Mouse (Mus musculus) limb, embryonic 10.5 days (tissue): ENCODE results near the gene Cd2bp2. TPM values are rescaled to one million over a fixed set of nuclear protein-coding genes. Genes with fewer than 3 reads are reported as not detected.
A peak's percentile ranks its signal among the peaks of the same experiment; 100 is the strongest.

Source experiments
- DNase-seq: peaks from one replicate; pipeline ENCODE4 v3.0.0-alpha.2; 2017; ENCODE audit warnings: low spot score
- H3K27ac ChIP-seq: fragments of 300-500 bp; sonication (generic); 2 replicates; pipeline ENCODE4 v1.5.1; 2016; ENCODE audit warnings: mild to moderate bottlenecking
- H3K27me3 ChIP-seq: fragments of 300-500 bp; sonication (generic); 2 replicates; pipeline ENCODE4 v1.6.1; 2016; ENCODE audit warnings: low read depth, mild to moderate bottlenecking; ENCODE audit not compliant: poor library complexity, severe bottlenecking
- H3K36me3 ChIP-seq: fragments of 300-500 bp; sonication (generic); 2 replicates; pipeline ENCODE4 v1.6.1; 2016; ENCODE audit warnings: mild to moderate bottlenecking, moderate library complexity
- H3K4me1 ChIP-seq: fragments of 300-500 bp; sonication (generic); 2 replicates; pipeline ENCODE4 v1.6.1; 2016
- H3K4me3 ChIP-seq: fragments of 300-500 bp; sonication (generic); 2 replicates; pipeline ENCODE4 v1.5.1; 2016; ENCODE audit warnings: mild to moderate bottlenecking, moderate library complexity
- H3K9me3 ChIP-seq: fragments of 300-500 bp; sonication (generic); replicated peaks from 2 replicates; pipeline ENCODE4 v1.6.1; 2016; ENCODE audit warnings: mild to moderate bottlenecking
- WGBS: fragments of 180-500 bp; shearing (Covaris S2); methylation state at CpG from one replicate; pipeline ENCODE4 v1.1.7; 2016; 5-methylcytosine and 5-hydroxymethylcytosine counted together
- polyA plus RNA-seq: library from polyadenylated mRNA; unstranded; fragments of >200 nt; fragmentation: Nextera tagmentation; extraction: Ambion mirVana; gene quantifications from 2 replicates; pipeline ENCODE4 v1.2.1, GENCODE M21; 2016

The Cd2bp2 gene
- polyA plus RNA-seq, 1 experiment from 2014 or later = 94.0 TPM

DNA sequence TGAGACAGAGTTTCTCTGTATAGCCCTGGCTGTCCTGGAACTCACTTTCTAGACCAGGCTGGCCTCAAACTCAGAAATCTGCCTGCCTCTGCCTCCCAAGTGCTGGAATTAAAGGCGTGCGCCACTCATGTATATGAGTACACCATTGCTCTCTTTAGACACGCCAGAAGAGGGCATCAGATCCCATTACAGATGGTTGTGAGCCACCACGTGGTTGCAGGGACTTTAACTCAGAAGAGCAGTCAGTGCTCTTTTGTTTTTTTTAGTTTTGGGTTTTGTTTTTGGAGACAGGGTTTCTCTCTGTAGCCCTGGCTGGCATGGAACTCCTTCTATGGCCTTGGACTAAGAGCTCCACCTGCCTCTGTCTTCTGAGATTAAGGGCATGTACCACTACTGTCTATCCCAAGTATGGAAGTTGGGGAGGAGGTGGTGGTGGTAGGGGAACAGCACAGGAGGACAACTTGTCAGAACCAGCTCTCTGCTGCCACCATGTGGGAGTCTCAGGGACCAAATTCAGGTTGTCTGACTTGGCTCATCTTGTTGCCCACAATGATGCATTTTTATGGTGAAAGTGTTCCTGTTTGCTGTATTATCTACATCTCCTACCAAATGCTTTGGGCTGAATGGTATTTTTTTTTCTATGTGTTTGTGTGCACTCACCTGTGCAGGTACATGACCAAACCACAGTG lies 32.9 kb upstream of the Cd2bp2 start:
- H3K4me3 ChIP-seq = no peak overlapping the region
- H3K4me1 ChIP-seq = peaks cover 22% of the 10 kb centered on the region
- H3K36me3 ChIP-seq = peaks cover 37% of the 10 kb centered on the region
- peak; percentile 59 for DNase-seq
- no peak overlapping the region for H3K27ac ChIP-seq
- H3K27me3 ChIP-seq = no peaks in the 10 kb centered on the region
- 65% methylated on average over 4 of the region's 4 CpGs for WGBS
- no peaks in the 10 kb centered on the region for H3K9me3 ChIP-seq

DNA sequence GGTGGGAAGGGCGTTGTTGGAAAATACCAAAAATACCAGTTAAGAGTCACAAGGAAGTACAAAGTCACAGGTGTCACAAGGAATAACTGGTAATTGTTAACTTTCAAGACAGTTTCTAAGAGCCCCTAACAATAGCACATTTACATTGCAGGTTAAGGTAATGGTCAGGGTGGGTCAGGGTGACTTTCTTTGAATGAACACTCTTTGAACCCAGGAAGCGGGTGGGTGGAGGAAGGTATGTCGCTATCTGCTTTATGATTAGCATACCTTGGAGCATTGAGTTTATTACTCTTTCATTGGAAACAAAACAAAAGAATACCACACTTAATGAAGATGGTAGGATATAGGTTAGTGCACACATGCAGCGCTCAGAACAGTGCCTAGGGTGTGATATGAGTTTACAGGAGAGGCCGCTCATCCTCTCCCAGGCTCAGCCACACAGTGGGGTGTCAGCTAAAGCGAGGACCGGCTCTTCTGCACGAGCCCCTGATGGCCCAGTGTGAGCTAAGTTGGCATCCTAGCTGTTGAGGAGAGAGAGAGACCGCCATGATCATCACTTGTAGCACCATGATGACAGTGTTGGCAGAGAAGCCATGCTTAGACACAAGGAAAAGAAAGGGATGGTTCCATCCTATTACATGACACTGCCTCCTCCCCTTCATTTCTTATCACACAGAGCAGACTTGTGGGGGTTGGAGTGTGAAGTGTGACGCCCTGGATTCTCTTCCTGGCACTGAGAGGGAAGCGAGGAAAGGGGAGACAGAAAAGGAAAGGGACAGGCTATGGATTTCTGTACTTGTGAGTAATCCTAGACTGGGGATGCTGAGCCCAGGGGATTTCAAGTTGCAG lies 29.5 kb upstream of the Cd2bp2 start:
- 83% methylated on average over 11 of the region's 11 CpGs for WGBS
- Histone ChIP-seq H3K27ac (no peak overlapping the region), H3K4me3 (no peak overlapping the region), H3K9me3 (no peaks in the 10 kb centered on the region), H3K4me1 (peaks cover 5% of the 10 kb centered on the region; the same call in 1 of the 2 replicates), H3K36me3 (peaks cover 41% of the 10 kb centered on the region), H3K27me3 (no peaks in the 10 kb centered on the region)
- DNase-seq = no peak

DNA sequence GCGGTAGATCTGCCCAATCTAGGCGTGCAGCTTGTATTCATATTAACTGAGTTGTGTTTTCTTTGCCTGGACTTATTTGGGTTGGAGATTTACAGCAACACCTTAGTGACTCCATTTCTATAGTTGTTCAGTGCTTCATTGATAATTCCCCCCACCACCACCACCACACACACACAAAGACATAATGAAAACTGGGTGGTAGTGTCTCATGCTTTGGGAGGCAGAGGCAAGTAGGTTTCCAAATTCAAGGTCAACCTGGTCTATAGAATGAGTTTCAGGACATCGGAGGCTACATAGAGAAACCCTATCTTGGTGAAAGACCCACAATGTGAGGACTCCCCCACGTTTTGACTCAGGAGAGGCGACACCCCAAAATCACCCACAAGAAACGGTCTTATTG lies 28.8 kb upstream of the Cd2bp2 start:
- Histone ChIP-seq H3K9me3 (no peaks in the 10 kb centered on the region), H3K4me1 (no peaks in the 10 kb centered on the region), H3K36me3 (peaks cover 34% of the 10 kb centered on the region), H3K4me3 (no peak overlapping the region), H3K27me3 (no peaks in the 10 kb centered on the region), H3K27ac (no peak overlapping the region)
- no peak for DNase-seq
- WGBS = 92% methylated on average over 6 of the region's 6 CpGs

DNA sequence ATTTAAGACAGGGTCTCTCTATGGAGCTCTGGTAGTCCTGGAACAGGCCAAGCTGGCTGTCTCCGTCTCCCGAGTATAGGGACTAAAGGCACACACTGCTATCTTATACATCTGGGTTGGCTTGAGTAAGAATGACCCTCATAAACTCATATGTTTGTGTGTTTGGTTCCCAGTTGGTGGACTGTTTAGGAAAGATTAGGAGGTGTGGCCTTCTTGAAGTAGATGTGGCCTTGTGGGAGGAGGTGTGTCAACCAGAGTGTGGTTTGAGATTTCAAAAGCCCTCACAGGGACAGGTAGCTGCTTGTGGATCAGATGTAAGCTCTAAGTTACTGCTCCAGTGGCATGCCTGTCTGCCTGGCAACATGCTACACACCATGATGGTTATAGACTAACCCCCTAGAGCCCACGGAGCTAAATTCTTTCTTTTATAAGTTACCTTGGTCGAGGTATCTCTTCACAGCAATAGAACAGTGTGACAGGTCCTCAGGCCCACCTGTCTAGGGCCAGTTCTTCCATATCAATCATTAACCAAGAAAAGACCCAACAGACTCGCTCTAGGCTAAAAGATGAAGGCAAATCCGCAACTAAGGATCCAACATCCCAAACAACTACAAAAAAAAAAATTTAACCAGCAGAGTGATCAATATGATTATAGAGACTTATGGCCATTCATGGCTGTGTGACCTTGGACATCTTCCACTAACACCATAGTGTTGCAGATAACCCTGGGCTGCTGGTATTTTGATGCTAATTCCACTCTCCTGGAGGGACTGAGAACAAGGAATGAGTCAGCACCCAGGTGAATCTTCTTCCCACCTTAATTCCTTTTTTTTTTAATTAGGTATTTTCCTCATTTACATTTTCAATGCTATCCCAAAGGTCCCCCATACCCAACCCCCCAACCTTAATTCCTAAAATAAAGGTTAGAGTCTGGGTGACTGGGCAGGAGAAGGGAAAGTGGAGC lies 27.9 kb upstream of the Cd2bp2 start:
- Histone ChIP-seq H3K9me3 (no peaks in the 10 kb centered on the region), H3K36me3 (peaks cover 26% of the 10 kb centered on the region), H3K27me3 (no peaks in the 10 kb centered on the region), H3K4me3 (no peak overlapping the region), H3K4me1 (no peaks in the 10 kb centered on the region), H3K27ac (no peak overlapping the region)
- no peak for DNase-seq
- 78% methylated on average over 6 of the region's 6 CpGs for WGBS

DNA sequence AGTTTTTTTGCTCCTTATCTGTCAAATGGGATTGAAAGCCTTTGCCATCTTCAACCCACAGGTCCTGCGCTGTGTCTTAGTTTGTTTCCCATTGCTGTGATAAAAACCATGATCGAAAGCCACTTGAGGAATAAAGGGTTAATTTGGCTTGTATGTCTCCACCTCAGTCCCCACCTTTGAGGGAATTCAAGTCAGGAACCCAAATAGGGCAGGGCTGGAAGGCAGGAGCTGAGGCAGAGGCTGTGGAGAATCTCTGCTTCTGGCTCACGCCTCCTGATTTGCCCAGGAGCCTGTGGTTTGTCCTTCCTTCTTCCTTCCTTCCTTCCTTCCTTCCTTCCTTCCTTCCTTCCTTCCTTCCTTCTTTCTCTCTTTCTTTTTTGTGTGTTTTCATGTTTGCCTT lies 27.3 kb upstream of the Cd2bp2 start:
- no peak for DNase-seq
- H3K36me3 ChIP-seq = peaks cover 23% of the 10 kb centered on the region
- H3K4me1 ChIP-seq = peaks cover 4% of the 10 kb centered on the region
- H3K27me3 ChIP-seq = no peaks in the 10 kb centered on the region
- WGBS = 95% methylated on average over 3 of the region's 3 CpGs
- H3K9me3 ChIP-seq = no peaks in the 10 kb centered on the region
- no peak overlapping the region for H3K27ac ChIP-seq
- H3K4me3 ChIP-seq = no peak overlapping the region

DNA sequence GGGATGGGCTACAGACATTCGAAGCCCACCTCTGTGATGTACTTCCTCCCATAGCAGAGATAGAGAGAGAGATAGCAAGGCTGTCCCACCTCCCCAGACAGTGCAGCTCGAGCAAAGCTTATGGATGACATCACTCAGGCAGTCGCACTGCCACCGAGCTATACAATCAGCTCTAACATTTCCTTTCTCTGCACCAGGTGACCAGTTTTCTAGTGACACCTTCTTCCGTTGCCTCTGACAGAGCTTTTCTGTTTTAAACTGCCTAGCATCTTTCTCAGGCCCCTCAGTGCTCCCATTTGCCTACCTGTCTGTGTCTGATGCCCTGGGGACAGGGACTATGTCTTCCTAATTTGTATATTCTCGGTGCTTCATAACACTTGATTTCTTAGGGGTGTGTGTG lies 24.6 kb upstream of the Cd2bp2 start:
- 90% methylated on average over 6 of the region's 6 CpGs for WGBS
- H3K4me1 ChIP-seq = peaks cover 14% of the 10 kb centered on the region
- H3K9me3 ChIP-seq = no peaks in the 10 kb centered on the region
- H3K4me3 ChIP-seq = no peak overlapping the region
- no peak for DNase-seq
- H3K36me3 ChIP-seq = peaks cover 19% of the 10 kb centered on the region
- no peak overlapping the region for H3K27ac ChIP-seq
- H3K27me3 ChIP-seq = no peaks in the 10 kb centered on the region

DNA sequence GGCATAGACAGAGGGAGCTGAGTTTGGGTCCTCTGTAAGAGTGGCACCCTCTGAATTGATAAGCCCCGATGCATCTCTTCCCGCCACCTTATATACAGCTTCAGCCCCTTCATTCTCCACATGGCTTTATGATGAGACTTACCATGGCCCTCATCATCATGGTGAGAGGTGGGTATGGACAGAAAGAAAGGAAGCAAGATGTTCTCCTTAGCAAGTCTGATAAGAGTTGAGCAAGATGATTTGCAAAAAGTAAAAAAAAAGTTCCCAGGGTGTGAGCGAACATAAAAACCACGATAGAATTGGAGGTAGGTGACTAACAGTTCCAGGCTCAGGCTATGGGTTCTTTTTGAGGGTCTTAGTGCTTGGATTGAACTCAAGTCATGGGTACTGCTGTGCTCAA lies 22.8 kb upstream of the Cd2bp2 start:
- no peak overlapping the region for H3K4me3 ChIP-seq
- peaks cover 31% of the 10 kb centered on the region for H3K4me1 ChIP-seq
- no peak for DNase-seq
- peaks cover 13% of the 10 kb centered on the region for H3K27me3 ChIP-seq
- no peak overlapping the region for H3K27ac ChIP-seq
- 93% methylated on average over 4 of the region's 4 CpGs for WGBS
- H3K36me3 ChIP-seq = peaks cover 17% of the 10 kb centered on the region
- no peaks in the 10 kb centered on the region for H3K9me3 ChIP-seq

DNA sequence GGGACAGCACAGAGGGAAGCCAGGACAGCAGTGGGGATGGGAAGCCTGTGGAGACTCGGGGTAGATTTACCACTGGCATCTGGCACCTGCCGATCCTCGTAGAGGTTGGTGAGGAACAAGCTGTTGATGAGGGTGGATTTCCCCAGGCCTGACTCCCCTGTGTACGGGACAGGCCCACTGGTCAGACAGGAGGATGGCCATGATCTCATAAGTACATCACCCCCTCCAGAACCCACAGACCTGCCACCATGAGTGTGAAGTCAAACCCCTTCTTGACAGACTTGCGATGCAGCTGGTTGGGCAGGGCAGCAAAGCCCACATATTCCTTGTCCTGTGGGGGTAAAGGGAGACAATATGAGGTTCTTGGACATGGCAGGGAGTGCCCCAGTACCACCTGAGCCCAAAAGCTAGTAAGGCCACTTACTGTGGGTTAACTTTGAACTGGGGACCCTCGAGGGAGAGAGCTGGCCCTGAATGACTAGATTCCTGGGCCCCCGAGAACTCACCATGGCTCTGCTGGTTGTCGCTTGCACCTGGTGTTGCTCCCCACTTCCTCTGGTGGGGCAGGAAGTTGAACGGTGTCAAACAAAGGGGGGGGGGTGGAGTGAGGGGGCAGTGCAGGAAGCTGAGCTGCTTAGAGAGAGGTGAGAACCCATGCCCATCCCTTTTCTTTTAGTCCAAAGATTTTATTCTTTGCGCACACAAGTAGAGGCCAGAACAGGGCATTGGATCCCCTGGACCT lies 22.2 kb upstream of the Cd2bp2 start:
- no peak overlapping the region for H3K4me3 ChIP-seq
- WGBS = 80% methylated on average over 10 of the region's 10 CpGs
- H3K9me3 ChIP-seq = no peaks in the 10 kb centered on the region
- H3K27me3 ChIP-seq = peaks cover 18% of the 10 kb centered on the region
- DNase-seq = no peak
- H3K27ac ChIP-seq = peak overlapping the region; percentile 25; the same call in 1 of the 2 replicates
- peaks cover 11% of the 10 kb centered on the region for H3K36me3 ChIP-seq
- peaks cover 31% of the 10 kb centered on the region for H3K4me1 ChIP-seq

DNA sequence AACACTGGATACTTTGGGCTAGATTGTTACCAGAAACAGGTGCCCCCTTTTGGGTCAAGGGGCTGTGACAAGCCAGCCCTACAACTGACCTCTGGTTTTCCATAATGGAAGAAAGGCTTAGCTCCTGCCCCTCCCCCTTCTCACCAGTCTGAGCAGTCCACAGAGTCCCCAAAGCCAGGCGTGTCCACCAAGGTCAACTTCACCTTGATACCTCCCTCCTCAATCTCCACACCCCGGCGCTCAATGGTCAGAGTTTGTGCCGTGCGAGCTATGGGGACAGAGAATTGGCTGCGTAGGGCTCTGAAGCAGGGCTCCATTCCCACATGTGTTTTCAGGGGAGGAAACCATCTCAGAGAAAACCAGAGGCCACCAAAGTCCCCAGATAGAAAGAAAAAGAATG lies 21.6 kb upstream of the Cd2bp2 start:
- 88% methylated on average over 6 of the region's 6 CpGs for WGBS
- no peak for DNase-seq
- Histone ChIP-seq H3K27me3 (peaks cover 23% of the 10 kb centered on the region), H3K9me3 (no peaks in the 10 kb centered on the region), H3K27ac (no peak overlapping the region), H3K4me3 (no peak overlapping the region), H3K36me3 (peaks cover 6% of the 10 kb centered on the region), H3K4me1 (peaks cover 31% of the 10 kb centered on the region)

DNA sequence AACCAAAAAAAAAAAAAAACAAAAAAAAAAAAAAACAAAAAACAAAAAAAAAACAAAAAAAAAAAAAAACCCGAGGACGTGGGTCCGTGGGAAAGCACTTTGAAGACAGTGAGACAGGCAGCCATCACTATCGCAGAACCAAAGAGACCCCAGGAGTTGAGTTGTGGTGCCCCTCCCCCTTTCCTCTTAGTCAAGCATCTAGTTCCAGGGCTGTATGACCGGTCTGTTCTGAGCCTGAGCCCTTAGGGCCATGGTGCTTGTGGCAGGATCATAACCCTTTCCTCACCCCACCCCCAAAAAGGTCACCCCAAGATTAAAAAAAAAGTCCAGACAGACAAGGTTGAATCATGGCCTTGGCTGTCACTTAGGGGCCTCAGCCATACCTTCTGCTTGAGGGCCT lies 20.5 kb upstream of the Cd2bp2 start:
- 89% methylated on average over 5 of the region's 5 CpGs for WGBS
- no peaks in the 10 kb centered on the region for H3K9me3 ChIP-seq
- DNase-seq = no peak
- no peak overlapping the region for H3K27ac ChIP-seq
- H3K4me1 ChIP-seq = peaks cover 34% of the 10 kb centered on the region
- peaks cover 25% of the 10 kb centered on the region for H3K27me3 ChIP-seq
- no peaks in the 10 kb centered on the region for H3K36me3 ChIP-seq
- no peak overlapping the region for H3K4me3 ChIP-seq

DNA sequence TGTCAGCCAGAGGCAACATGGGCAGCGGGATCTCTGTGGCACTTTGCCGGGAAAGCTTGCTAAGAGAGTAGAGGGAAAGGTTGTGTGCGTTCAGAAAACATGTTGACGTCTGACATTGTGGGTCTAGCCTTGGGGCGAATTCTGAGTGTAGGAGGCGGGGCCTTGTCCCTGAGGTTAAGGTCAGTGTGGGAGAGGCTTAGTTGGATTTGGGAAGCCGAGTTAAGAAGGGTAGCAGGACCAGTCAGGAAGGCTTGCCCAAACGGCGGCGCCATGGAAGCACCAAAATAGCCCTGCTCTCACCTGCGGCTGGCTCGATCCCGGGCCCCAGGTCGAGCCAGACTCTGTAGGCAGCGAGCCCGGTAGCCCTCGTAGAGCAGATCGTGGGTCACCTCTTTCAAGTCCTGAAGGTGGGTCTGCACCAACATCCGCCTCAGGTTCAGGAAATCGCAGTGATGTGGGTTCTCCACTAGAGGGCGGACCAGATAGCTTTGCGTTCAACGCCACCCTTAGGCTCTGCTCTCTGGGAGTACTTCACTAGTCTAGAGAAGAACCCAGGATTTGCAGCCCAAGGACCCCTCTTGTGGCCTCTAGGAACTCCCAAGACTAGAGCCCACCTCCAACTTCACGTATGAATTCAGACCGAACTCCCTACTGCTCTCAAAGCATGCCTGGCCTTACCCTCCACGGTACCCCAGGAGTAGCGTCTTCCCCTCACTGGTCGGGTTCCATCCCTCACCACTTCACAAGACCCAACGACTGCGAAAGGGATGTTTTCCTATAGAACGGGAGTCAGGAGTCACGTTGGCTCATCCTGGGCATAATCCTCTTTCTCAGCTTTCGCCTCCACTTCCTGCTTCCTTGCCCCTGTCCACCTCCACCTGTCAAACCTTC lies 19.4 kb upstream of the Cd2bp2 start:
- H3K4me3 ChIP-seq = peak overlapping the region; percentile 48
- 20% methylated on average over 33 of the region's 33 CpGs for WGBS
- H3K9me3 ChIP-seq = no peaks in the 10 kb centered on the region
- peak; percentile 76 for DNase-seq
- H3K4me1 ChIP-seq = peaks cover 34% of the 10 kb centered on the region
- peak overlapping the region; percentile 63 for H3K27ac ChIP-seq
- H3K36me3 ChIP-seq = no peaks in the 10 kb centered on the region
- H3K27me3 ChIP-seq = peaks cover 25% of the 10 kb centered on the region
